Mouse (Mus musculus) embryonic facial prominence, embryonic 15.5 days (tissue): Measurements from ENCODE around the gene Reg1. TPM values are rescaled to one million over a fixed set of nuclear protein-coding genes. Genes with fewer than 3 reads are reported as not detected.

Experiments
- ATAC-seq: fragments of 200-750 bp; cut with Nextera tagmentation; 2 replicates; pipeline ENCODE4 v1.8.0; 2017; ENCODE audit warnings: low read depth, moderate TSS enrichment; ENCODE audit not compliant: insufficient number of reproducible peaks, low FRiP score, low TSS enrichment
- H3K27ac ChIP-seq: fragments of 300-500 bp; sonication (generic); replicated peaks from 2 replicates; pipeline ENCODE4 v1.5.1; 2015; ENCODE audit warnings: mild to moderate bottlenecking, inconsistent platforms
- H3K27me3 ChIP-seq: fragments of 300-500 bp; sonication (generic); 2 replicates; pipeline ENCODE4 v1.6.1; 2015; ENCODE audit warnings: inconsistent platforms
- H3K36me3 ChIP-seq: fragments of 300-500 bp; sonication (generic); 2 replicates; pipeline ENCODE4 v1.6.1; 2015; ENCODE audit warnings: mild to moderate bottlenecking, inconsistent platforms
- H3K4me1 ChIP-seq: fragments of 300-500 bp; sonication (generic); 2 replicates; pipeline ENCODE4 v1.6.1; 2015; ENCODE audit warnings: inconsistent platforms
- H3K4me2 ChIP-seq: fragments of 300-500 bp; sonication (generic); replicated peaks from 2 replicates; pipeline ENCODE4 v1.6.1; 2015; ENCODE audit warnings: mild to moderate bottlenecking, inconsistent platforms
- H3K4me3 ChIP-seq: fragments of 300-500 bp; sonication (generic); replicated peaks from 2 replicates; pipeline ENCODE4 v1.5.1; 2015; ENCODE audit warnings: mild to moderate bottlenecking, inconsistent platforms
- H3K9ac ChIP-seq: fragments of 300-500 bp; sonication (generic); 2 replicates; pipeline ENCODE4 v1.6.1; 2015; ENCODE audit warnings: inconsistent platforms
- H3K9me3 ChIP-seq: fragments of 300-500 bp; sonication (generic); replicated peaks from 2 replicates; pipeline ENCODE4 v1.6.1; 2016; ENCODE audit warnings: inconsistent platforms
- WGBS: fragments of 180-500 bp; shearing (Covaris S2); methylation state at CpG from one replicate; pipeline ENCODE4 v1.1.7; 2015; 5-methylcytosine and 5-hydroxymethylcytosine counted together
- polyA plus RNA-seq: library from polyadenylated mRNA; unstranded; fragments of >200 nt; fragmentation: Nextera tagmentation; extraction: Ambion mirVana; gene quantifications from 2 replicates; pipeline ENCODE4 v1.2.1, GENCODE M21; 2015

Reg1 gene
- polyA plus RNA-seq, 1 experiment from 2014 or later = 0.23 TPM

DNA sequence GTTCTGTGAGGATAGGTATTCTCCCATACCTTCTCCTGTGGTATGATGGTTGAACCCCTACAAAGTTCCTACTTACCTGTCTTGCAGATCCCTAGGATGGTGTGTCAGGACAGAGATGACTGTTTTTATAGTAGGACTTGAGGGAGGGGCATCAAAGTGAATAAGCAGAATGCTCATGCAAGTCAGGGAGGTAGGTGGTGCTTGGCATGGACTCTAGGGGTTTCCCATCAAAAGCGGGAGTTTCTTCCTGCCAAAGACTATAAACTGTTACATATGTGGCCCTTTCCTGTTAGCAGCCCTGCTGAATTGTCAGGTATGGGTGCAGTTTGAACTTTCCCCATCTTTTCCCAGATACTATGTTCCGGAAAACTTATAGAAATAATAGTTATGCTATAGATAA is 46.3 kb downstream of the Reg1 start, which contains the start of gene Reg3g:
TSS of gene Reg3g (minus strand) at position 101 of the 400 bp plus-strand sequence.
- H3K4me3 ChIP-seq = no peak within 1 kb of the TSS
- H3K27me3 ChIP-seq = no peaks in the 10 kb centered on the region
- H3K27ac ChIP-seq = no peak within 1 kb of the TSS
- WGBS = 71% methylated on average over 2 of the region's 2 CpGs
- H3K4me1 ChIP-seq = no peaks in the 10 kb centered on the region
- H3K9me3 ChIP-seq = no peaks in the 10 kb centered on the region
- no peak within 1 kb of the TSS for H3K4me2 ChIP-seq
- no peak for ATAC-seq
- H3K9ac ChIP-seq = no peak within 1 kb of the TSS
- H3K36me3 ChIP-seq = no peaks in the 10 kb centered on the region

DNA sequence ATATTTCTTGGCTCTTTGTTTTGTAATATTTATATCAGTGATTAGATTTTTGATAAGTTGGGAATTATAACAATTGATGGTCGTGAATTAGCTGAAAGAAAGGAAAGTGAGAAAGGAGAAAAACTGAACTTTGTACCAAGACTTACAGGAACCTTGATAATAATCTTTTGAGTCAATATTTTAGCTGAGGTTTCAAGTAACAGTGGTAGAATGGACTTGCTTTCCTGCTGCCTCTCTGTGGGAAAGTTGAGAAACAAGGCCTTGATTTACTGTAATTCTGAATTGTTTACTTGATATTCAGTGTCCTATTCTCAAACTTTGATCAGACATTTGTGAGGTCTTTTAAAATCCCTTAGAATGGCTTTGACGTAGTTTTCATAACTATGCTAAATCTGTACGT is 46.8 kb downstream of the Reg1 start:
- no peak overlapping the region for H3K9ac ChIP-seq
- no peak for ATAC-seq
- H3K4me2 ChIP-seq = no peak overlapping the region
- H3K27ac ChIP-seq = no peak overlapping the region
- no peaks in the 10 kb centered on the region for H3K36me3 ChIP-seq
- no peaks in the 10 kb centered on the region for H3K4me1 ChIP-seq
- no peaks in the 10 kb centered on the region for H3K27me3 ChIP-seq
- H3K9me3 ChIP-seq = no peaks in the 10 kb centered on the region
- H3K4me3 ChIP-seq = no peak overlapping the region
- WGBS = 54% methylated on average over 3 of the region's 3 CpGs

Other genes with a start within 250 kb of the Reg1 start
- not detected in 2 replicates for gene Reg3b, start 52.1 kb upstream of the Reg1 start, polyA plus RNA-seq
- gene Reg3d, start 43.8 kb upstream of the Reg1 start, polyA plus RNA-seq = not detected in 2 replicates
- not detected in 2 replicates for gene Reg3a, start 42.0 kb upstream of the Reg1 start, polyA plus RNA-seq
- not detected in 2 replicates for gene Reg2, start 27.1 kb upstream of the Reg1 start, polyA plus RNA-seq
- 50.0 and 120 TPM in 2 replicates for gene Reg3g, start 46.2 kb downstream of the Reg1 start, polyA plus RNA-seq